Mouse (Mus musculus): ENCODE results near the gene Cstf3. TPM values are rescaled to one million over a fixed set of nuclear protein-coding genes. Genes with fewer than 3 reads are reported as not detected.

Cstf3 gene
- polyA plus RNA-seq, 1 experiment, result 6.9 TPM

DNA sequence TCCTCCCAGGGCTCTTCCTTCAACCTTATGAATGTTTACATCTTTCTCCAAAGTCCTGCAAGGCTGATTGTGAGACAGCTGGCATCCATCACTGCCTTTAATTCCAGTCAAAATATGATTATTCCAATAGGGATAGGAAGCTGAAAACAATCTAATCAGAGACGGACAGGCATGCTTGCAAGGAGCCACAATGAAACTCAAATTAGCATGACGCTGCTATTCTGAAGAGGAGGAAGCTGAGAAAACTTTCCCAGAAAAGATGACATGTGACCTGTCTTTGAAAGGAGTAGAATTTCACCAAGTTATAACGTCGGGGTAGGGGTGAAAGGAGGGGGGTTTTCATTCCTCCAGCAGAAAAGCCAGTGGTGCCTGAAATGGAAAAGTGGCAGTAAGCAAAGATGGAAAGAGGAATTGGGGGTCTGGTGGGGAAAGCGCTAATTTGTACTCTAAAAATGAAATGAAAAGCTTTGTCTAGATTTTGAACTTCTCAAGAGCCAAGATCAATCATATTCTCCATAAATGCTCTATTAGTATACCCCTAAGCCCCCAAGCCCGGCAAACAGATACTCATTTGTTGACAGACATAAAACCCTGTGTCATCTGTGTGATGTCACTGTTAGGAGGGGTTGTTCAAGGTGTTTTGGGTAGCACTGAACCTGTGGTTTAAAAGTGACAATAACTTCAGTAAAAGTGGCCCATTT, 120.5 kb downstream of the Cstf3 start:
- Histone ChIP-seq H3K27ac (ENCODE audit: insufficient read depth, low read depth, low read length) (no peak overlapping the region), H3K4me3 (ENCODE audit: insufficient read depth, low read depth, low read length) (no peak overlapping the region), H3K4me1 (ENCODE audit: control insufficient read depth, insufficient read depth, low read length) (no peaks in the 10 kb centered on the region), H3K36me3 (ENCODE audit: control insufficient read depth, insufficient read depth, low read length) (no peaks in the 10 kb centered on the region), H3K27me3 (replicated peaks; ENCODE audit: control insufficient read depth, insufficient read depth, low read length) (no peaks in the 10 kb centered on the region)
- WGBS, result 31% methylated on average over 6 of the region's 6 CpGs
- TF ChIP-seq POLR2A (IDR thresholded peaks at IDR 0.05; ENCODE audit: low read depth, low read length), result no peak
- no peak for TF ChIP-seq CTCF (conservative IDR thresholded peaks at IDR 0.05; ENCODE audit: insufficient read depth, insufficient read length, low read depth, low read length)
- no peak for DNase-seq

DNA sequence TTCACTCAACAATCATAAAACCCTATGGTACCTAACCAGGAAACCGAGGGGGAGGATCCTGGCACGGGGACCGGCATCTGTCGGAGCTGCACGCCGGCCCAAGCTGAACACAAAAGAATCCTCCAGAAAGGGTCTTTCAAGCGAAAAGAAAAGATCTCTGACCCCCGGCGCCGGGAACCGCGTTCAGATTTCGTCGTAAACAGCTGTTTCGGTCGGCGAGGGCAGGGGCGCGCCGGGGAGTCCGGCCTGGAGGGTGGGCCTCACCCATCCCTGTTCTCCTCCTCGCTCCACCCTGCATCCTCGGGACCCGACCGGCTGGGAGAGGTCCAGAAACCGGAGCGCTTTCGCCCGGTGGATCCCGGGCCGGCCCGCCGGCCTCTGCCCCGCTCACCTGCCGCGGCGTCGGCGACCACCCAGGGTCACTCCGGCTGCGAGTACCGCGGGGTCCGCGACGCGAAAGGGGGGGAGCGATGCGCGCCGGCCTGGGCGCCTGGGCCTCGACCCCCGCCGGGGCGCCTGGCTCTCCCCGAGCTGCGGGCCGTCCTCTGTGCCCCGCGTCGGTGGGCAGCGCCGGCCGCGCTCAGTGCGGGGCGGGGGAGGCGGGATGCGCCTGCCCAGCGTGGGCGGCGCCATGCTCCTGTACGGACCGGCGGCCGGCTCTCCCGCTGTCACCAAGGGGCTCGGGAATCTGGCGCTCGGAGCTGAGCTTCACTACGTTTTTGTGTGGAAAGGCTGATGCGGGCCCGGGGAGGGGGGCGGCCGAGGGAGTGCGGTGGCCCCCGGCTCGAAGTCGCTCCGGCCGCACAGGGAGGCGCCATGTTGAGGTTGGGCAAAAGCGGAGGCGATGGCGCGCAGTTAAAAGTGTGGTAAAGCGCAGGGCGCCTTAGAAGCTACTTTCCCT, 121.5 kb downstream of the Cstf3 start, which contains the start of gene Tcp11l1:
Tcp11l1 (minus strand) TSS at position 585 of the 901 bp plus-strand sequence.
- H3K4me1 ChIP-seq (ENCODE audit: control insufficient read depth, insufficient read depth, low read length), result no peaks in the 10 kb centered on the region
- H3K36me3 ChIP-seq (ENCODE audit: control insufficient read depth, insufficient read depth, low read length), result no peaks in the 10 kb centered on the region
- no peaks in the 10 kb centered on the region for H3K27me3 ChIP-seq (replicated peaks; ENCODE audit: control insufficient read depth, insufficient read depth, low read length)
- no peak for TF ChIP-seq CTCF (conservative IDR thresholded peaks at IDR 0.05; ENCODE audit: insufficient read depth, insufficient read length, low read depth, low read length)
- TF ChIP-seq POLR2A (IDR thresholded peaks at IDR 0.05; ENCODE audit: low read depth, low read length), result no peak
- under 1% methylated on average over 99 of the region's 99 CpGs for WGBS
- peak; percentile 71 for DNase-seq
- H3K27ac ChIP-seq (ENCODE audit: insufficient read depth, low read depth, low read length), result peak within 1 kb of the TSS; percentile 91
- H3K4me3 ChIP-seq (ENCODE audit: insufficient read depth, low read depth, low read length), result peak within 1 kb of the TSS; percentile 84

- no peak for DNase-seq
- WGBS, result 2% methylated on average over 7 of the region's 7 CpGs
- TF ChIP-seq CTCF (conservative IDR thresholded peaks at IDR 0.05; ENCODE audit: insufficient read depth, insufficient read length, low read depth, low read length) (no peak), POLR2A (IDR thresholded peaks at IDR 0.05; ENCODE audit: low read depth, low read length) (no peak)
- H3K27ac ChIP-seq (ENCODE audit: insufficient read depth, low read depth, low read length), result peak overlapping the region; percentile 91; the same call in 1 of the 2 replicates
- H3K27me3 ChIP-seq (replicated peaks; ENCODE audit: control insufficient read depth, insufficient read depth, low read length), result no peaks in the 10 kb centered on the region
- H3K4me3 ChIP-seq (ENCODE audit: insufficient read depth, low read depth, low read length), result peak overlapping the region; percentile 84
- no peaks in the 10 kb centered on the region for H3K36me3 ChIP-seq (ENCODE audit: control insufficient read depth, insufficient read depth, low read length)
- H3K4me1 ChIP-seq (ENCODE audit: control insufficient read depth, insufficient read depth, low read length), result no peaks in the 10 kb centered on the region
These were observed 122.1 kb downstream of the Cstf3 start for GRCm38 (mm10) chr2:104712486-104712809.

DNA sequence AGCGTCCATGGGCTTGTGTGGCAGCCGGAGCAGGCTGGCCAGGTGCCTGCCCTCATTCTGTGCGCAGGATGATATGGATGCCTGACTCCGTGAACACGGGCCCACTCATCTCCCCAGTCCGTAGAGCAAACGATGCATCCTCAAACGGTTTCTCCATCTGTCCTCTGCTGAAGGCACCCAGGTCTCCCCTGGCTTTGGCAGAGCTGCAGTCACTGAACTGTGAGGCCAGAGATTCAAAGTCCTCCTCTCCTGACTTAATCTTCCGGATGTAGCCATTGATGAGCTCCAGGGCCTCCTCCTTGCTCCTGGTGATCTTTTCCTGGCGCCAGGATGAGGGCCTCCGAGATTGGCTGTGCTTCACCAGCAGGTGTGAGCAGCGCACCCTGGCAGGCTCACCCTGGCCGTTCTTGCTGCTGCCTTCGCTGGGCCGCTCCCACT, 124.0 kb downstream of the Cstf3 start:
- 36% methylated on average over 15 of the region's 15 CpGs for WGBS
- H3K4me3 ChIP-seq (ENCODE audit: insufficient read depth, low read depth, low read length), result no peak overlapping the region
- H3K27me3 ChIP-seq (replicated peaks; ENCODE audit: control insufficient read depth, insufficient read depth, low read length), result no peaks in the 10 kb centered on the region
- H3K27ac ChIP-seq (ENCODE audit: insufficient read depth, low read depth, low read length), result no peak overlapping the region
- H3K4me1 ChIP-seq (ENCODE audit: control insufficient read depth, insufficient read depth, low read length), result no peaks in the 10 kb centered on the region
- peak; percentile 71 for DNase-seq
- TF ChIP-seq POLR2A (IDR thresholded peaks at IDR 0.05; ENCODE audit: low read depth, low read length), result no peak
- TF ChIP-seq CTCF (conservative IDR thresholded peaks at IDR 0.05; ENCODE audit: insufficient read depth, insufficient read length, low read depth, low read length), result no peak
- no peaks in the 10 kb centered on the region for H3K36me3 ChIP-seq (ENCODE audit: control insufficient read depth, insufficient read depth, low read length)

Other genes starting within 250 kb of the Cstf3 start
- gene D430041D05Rik, start 179.5 kb upstream of the Cstf3 start, polyA plus RNA-seq (2012; rRNA removed), result 0.02 and 0.07 TPM in 2 replicates
- gene Hipk3, start 96.1 kb upstream of the Cstf3 start, polyA plus RNA-seq (2012; rRNA removed), result 34.4 and 37.5 TPM in 2 replicates
- 7.0 and 8.6 TPM in 2 replicates for gene Tcp11l1, start 121.6 kb downstream of the Cstf3 start, polyA plus RNA-seq (2012; rRNA removed)
- not detected in 2 replicates for gene Pin1rt1, start 125.9 kb downstream of the Cstf3 start, polyA plus RNA-seq (2012; rRNA removed)
- 15.7 and 16.0 TPM in 2 replicates for gene Depdc7, start 152.4 kb downstream of the Cstf3 start, polyA plus RNA-seq (2012; rRNA removed)
- 4.4 and 5.0 TPM in 2 replicates for gene Qser1, start 226.2 kb downstream of the Cstf3 start, polyA plus RNA-seq (2012; rRNA removed)